Mouse (Mus musculus): ENCODE measurements at regions not wholly inside any gene's neighbourhood (a gene's known extent, or its start where the extent isn't known, plus 50 kb on each side); places are given as distances from the start of the nearest gene placed in this dataset.

- DNase-seq (ENCODE audit: low spot score), result no peak
Observed at GRCm38 (mm10) chr1:42232716-42233115, 462.9 kb upstream of the Pou3f3 start.

DNA sequence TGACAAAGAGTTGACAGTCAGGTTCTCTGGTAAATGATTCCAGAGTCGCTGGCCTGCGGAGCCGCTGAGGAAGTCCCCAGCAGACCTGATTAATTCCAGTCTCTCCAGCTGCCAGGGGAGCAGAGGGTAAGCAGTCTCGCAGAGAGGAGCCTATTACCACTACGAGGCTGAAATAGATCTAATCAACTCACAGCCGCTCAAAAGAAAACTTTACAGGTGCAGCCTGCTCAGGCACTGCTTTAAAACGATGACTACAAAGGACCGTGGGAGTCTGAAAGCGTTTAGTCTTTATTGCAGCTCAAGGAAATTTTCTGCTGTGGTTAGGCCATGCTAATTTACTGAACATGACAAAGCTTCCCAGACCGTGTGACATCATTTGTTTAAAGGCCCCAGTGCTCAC lies 462.3 kb upstream of the Pou3f3 start:
- DNase-seq (ENCODE audit: low spot score), result no peak

DNA sequence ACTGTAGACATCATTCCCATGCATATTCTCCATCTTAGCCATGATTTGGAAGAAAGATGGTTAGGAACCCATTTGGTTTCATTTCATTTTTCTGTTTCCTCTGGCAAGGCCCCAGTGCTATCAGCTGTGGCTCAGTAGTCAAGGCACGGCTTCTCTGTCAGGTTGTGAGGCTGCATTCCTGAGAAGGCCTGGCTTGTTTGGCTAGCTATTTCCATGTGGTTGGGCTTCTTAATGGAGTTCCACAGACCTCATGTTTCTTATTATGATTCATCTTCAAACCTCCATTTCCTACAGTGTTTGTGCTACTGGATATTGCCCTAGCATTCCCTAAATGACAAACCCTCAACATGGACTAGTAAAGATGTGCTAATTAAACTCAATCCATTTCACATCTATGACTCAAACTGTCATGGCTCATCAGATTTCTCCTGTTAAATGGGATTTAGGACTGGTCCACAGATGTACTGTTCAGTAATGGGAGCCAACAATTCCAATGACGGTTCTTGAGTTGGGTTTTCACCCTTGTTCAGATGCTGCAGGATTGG lies 459.0 kb upstream of the Pou3f3 start:
- no peak for DNase-seq (ENCODE audit: low spot score)

DNA sequence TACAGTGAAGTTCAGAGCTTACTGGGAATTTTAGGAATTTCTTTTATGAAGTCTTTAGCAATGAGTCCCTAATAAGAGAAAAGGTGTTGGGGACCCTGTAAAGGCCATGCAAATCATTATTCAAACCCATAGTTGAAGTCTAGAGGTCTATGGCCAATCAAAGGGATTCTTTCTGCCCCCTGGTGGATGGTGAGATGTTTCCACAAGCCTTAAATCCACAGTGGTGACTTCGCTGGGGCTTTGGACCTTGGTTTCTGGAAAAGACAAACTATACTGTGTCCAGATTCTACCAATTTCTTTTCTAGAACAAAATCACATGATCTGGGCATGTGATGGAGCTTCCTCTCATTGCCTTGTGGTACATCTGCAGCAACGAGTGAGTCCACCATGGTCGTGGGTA lies 457.2 kb upstream of the Pou3f3 start:
- DNase-seq (ENCODE audit: low spot score), result no peak

- no peak for DNase-seq (ENCODE audit: low spot score)
Observed at GRCm38 (mm10) chr1:42241172-42241571, 454.4 kb upstream of the Pou3f3 start.

GRCm38 (mm10) chr1:42241601-42242220 lies 453.9 kb upstream of the Pou3f3 start:
- no peak for DNase-seq (ENCODE audit: low spot score)

GRCm38 (mm10) chr1:42242586-42243457 lies 452.7 kb upstream of the Pou3f3 start:
- no peak for DNase-seq (ENCODE audit: low spot score)

GRCm38 (mm10) chr1:42243458-42243855 lies 452.1 kb upstream of the Pou3f3 start:
- DNase-seq (ENCODE audit: low spot score), result no peak

DNA sequence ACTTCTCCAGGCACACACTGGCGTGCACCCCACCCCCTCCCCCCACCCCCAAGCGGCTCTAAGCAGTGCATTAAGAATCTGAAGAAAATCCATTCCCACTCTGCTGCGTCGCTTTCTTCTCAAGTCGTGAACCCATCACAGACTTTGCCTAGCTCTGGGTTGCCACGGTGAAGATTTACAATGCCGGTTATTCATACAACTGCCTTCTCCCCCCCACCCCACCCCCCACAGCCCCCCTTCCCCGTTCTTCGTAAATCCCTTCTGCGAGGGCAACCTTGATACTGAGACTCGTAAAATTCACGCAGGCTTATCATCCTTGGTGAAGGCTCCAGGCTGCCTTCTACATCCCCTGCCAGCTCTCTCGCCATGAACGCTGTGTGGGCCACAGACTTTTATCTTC lies 451.7 kb upstream of the Pou3f3 start:
- no peak for DNase-seq (ENCODE audit: low spot score)

DNA sequence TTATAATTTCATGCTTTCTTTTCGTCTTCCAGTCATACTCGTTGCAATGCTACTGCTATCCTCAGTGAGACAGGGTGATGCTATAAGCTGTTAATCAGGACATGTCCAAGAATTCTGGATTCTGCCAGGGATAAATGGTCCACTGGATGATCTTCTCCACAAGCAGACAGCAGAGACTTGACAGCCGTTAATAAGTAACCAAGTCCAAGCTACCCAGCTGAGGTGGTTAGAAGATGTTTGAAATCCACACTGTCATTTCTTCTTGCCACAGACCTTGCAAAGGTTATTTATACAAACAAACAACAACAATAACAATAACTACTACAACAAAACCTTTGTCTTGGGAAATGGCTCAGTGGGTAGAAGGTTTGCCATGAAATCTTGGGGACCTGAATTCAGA lies 443.2 kb upstream of the Pou3f3 start:
- no peak for DNase-seq (ENCODE audit: low spot score)

DNA sequence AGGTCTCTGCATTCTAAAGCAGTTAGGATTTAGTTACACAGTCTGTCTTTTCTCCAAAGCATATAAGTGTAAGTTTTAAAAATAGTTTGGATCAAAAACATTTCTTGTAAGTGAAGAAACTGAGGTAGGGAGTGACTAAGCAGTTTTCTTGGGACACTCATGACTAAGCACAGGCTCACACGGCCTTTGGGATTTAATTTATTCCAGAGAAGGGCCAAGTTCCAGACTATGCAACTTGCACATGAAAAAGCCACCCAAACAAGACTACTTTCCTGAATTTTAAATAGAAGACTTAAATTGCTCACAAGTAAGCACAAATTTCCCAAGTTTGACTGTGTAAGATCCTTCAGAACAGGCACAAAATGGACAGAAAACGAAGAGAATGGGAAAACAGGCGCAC lies 441.8 kb upstream of the Pou3f3 start:
- no peak for DNase-seq (ENCODE audit: low spot score)

DNA sequence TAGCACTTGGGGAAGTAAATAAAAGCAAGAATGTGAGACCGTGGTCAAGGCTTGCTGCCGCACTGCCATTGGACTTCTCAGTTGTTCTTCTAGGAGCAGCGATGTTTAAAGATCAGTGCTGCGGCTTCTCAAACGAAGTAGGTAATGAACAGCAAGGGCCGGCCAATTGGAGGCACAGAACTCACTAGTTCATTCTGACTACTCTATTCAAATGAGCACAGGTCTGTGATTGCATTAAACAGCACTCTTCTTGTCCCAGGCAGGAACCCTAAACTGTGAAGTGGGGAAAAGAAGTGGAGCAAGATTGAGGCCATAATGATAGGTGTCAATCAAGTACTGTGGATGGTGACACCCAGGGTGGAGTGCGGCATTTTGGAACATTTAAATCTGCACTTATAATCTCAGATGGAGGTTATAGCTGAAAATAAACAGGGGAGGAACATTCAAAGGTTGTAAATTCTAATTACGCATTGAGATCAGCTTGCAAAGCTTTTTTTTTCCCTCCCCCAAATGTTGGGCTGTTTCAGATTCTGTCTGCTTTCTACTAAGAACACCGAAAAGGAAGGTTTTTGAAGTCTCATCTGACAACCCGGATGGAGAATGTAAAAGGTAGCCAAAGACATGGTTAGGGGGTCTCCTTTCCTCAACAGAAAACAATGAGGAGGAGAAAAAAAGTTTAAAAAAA lies 438.5 kb upstream of the Pou3f3 start:
- no peak for DNase-seq (ENCODE audit: low spot score)

DNA sequence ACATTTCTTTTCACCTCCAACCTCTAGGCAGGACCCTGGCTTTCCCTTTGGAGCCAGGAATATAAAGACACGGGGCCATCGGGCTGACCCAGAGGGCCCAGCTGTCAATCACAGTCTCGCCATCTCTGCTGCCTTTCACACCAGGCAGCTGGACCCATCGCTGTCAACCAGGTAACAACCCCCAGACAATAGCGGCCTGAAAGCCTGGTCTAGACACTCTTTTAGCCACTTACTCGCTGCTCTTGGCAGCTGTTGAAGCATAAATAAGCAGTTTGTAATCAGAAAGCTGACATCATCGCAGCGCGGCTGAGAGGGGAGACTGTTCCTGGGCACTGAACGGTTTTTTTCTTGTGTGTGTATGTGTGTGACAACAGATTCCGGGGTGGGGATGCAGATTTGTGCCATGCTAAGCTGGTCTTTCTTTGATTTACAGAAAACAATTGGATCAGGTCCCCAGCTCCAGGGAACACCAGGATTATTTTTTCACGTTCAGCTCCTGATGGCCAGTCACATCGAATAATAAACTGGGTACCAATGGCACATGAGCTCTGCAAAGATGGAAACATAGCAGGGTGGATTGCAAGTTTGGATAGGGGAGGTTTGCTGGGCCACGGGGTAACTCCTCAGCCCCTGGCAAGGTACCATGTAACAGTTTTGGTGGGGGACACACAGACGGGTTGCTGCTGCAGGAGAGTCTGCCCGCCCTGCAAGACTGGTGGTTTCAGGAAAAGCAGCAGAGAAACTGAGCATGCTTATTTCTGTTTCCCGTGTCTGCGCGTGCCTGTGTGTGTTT lies 437.6 kb upstream of the Pou3f3 start:
- DNase-seq (ENCODE audit: low spot score), result no peak

- DNase-seq (ENCODE audit: low spot score), result no peak
Observed at GRCm38 (mm10) chr1:42258594-42258910, 437.0 kb upstream of the Pou3f3 start.

GRCm38 (mm10) chr1:42259216-42259977 lies 436.2 kb upstream of the Pou3f3 start:
- DNase-seq (ENCODE audit: low spot score), result no peak

- DNase-seq (ENCODE audit: low spot score), result no peak
Observed at GRCm38 (mm10) chr1:42260033-42260925, 435.3 kb upstream of the Pou3f3 start.

- DNase-seq (ENCODE audit: low spot score), result no peak
Observed at GRCm38 (mm10) chr1:42261031-42261430, 434.5 kb upstream of the Pou3f3 start.

DNA sequence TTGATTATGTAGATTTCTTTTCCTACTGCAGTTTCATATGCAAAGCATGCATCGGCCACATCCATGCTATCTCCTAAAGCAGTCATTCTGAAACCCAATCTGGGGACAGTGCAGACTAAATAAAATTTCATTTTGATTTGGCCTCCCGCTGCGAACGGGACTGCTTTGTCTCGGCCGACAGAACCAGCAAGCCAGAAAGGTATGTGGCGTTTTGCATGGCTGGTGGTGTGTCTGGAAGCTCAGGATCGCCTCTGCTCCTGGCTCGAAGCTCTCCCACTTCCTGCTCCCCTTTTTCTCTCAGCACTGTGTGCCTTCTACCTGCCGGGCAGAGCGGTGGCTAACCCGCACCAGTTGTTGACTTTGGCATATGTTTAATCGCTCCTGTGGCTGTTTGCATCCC lies 433.8 kb upstream of the Pou3f3 start:
- no peak for DNase-seq (ENCODE audit: low spot score)

- no peak for DNase-seq (ENCODE audit: low spot score)
Observed at GRCm38 (mm10) chr1:42262606-42263005, 433.0 kb upstream of the Pou3f3 start.

GRCm38 (mm10) chr1:42277130-42277529 lies 418.4 kb upstream of the Pou3f3 start:
- DNase-seq (ENCODE audit: low spot score), result no peak

Measured in layer of hippocampus, adult 9-10 months (tissue).